In the genomic region with DNA sequence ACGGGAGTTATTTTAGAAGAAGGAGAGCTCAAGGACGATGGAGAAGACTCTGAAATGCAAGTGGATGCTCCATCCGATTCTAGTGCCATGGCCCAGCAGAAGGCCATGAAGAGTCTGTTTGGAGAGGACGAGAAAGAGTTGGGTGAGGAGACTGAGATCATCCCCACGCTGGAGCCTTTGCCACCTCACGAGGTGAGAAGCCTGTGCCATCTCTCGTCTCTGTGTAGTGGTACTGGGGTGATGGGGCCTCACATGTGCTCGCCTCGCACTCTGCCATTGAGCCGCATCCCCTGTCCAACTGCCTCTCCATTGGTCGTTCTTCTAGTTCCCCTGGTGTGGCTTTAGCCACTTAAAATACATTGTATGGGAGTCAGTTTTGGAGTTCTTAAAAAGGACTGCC, we compare ENCODE assay signal across 34 mouse cellular contexts.
"Had no signal": no experiment of that assay in that cellular context is flagged by ENCODE, and none has a peak within 500 bp of the region (broad histone marks: within the 10 kb centered on the region; RNA-seq: fewer than 3 reads in every experiment).

No protein-coding gene starts in this region.

- H3K27me3 ChIP-seq: heart, embryonic 12.5 days; heart, embryonic 13.5 days; heart, embryonic 15.5 days; hindbrain, embryonic 13.5 days; hindbrain, embryonic 15.5 days; intestine, embryonic 15.5 days; kidney, embryonic 15.5 days had no signal

- H3K9ac ChIP-seq: heart, embryonic 12.5 days; heart, embryonic 13.5 days; heart, embryonic 15.5 days; hindbrain, embryonic 13.5 days; hindbrain, embryonic 14.5 days; hindbrain, embryonic 15.5 days; intestine, embryonic 15.5 days; kidney, embryonic 15.5 days had no signal

- DNase-seq: heart, postnatal 10 days; heart, postnatal 14 days; heart, postnatal 36 days; heart, postnatal 4 days; kidney, adult 11 months; kidney, adult 18-20 months; kidney, adult 2 months; kidney, adult 8-10 months; kidney, adult 9 months; kidney, postnatal 10 days; kidney, postnatal 14 days; kidney, postnatal 25 days; kidney, postnatal 36 days; kidney, postnatal 4 days; layer of hippocampus, adult 9-11 months; layer of hippocampus, postnatal 36 days had no signal

- ATAC-seq: hindbrain, embryonic 16.5 days; hindbrain, postnatal 0 days; inflammation-experienced regulatory T-cells, adult 6 months; intestine, embryonic 15.5 days; intestine, embryonic 16.5 days; intestine, postnatal 0 days had no signal

- H3K4me1 ChIP-seq: heart, embryonic 15.5 days; hindbrain, embryonic 10.5 days; hindbrain, embryonic 13.5 days; hindbrain, embryonic 15.5 days; intestine, embryonic 15.5 days; kidney, embryonic 15.5 days had no signal

- H3K4me3 ChIP-seq: heart, embryonic 12.5 days; heart, embryonic 13.5 days; heart, embryonic 15.5 days; hindbrain, embryonic 10.5 days; hindbrain, embryonic 13.5 days; hindbrain, embryonic 15.5 days; intestine, embryonic 15.5 days; kidney, embryonic 15.5 days; layer of hippocampus, adult 2 months; left cerebral cortex, adult 2 months had no signal

- H3K27ac ChIP-seq: heart, embryonic 13.5 days; heart, embryonic 15.5 days; hindbrain, embryonic 10.5 days; hindbrain, embryonic 13.5 days; hindbrain, embryonic 14.5 days; hindbrain, embryonic 15.5 days; hindbrain, postnatal 0 days; intestine, embryonic 15.5 days; kidney, embryonic 15.5 days; kidney, postnatal 0 days; layer of hippocampus, adult 2 months; left cerebral cortex, adult 2 months had no signal

- H3K9me3 ChIP-seq: heart, embryonic 12.5 days; heart, embryonic 13.5 days; heart, embryonic 15.5 days; hindbrain, embryonic 10.5 days; hindbrain, embryonic 13.5 days; hindbrain, embryonic 15.5 days; intestine, embryonic 15.5 days; kidney, embryonic 15.5 days had no signal

- H3K4me2 ChIP-seq: heart, embryonic 11.5 days; heart, embryonic 12.5 days; heart, embryonic 13.5 days; heart, embryonic 15.5 days; hindbrain, embryonic 13.5 days; hindbrain, embryonic 14.5 days; hindbrain, embryonic 15.5 days; intestine, embryonic 15.5 days; kidney, embryonic 15.5 days had no signal
